Mouse (Mus musculus) left cerebral cortex, adult 9 months (tissue): Measurements from ENCODE around the gene Foxa2.

Experiments used
- DNase-seq, 2 experiments: peaks; one replicate each; pipeline ENCODE4 v3.0.0; 2022; ENCODE audit warnings: low spot score in 2 of 2

The Foxa2 gene

DNA sequence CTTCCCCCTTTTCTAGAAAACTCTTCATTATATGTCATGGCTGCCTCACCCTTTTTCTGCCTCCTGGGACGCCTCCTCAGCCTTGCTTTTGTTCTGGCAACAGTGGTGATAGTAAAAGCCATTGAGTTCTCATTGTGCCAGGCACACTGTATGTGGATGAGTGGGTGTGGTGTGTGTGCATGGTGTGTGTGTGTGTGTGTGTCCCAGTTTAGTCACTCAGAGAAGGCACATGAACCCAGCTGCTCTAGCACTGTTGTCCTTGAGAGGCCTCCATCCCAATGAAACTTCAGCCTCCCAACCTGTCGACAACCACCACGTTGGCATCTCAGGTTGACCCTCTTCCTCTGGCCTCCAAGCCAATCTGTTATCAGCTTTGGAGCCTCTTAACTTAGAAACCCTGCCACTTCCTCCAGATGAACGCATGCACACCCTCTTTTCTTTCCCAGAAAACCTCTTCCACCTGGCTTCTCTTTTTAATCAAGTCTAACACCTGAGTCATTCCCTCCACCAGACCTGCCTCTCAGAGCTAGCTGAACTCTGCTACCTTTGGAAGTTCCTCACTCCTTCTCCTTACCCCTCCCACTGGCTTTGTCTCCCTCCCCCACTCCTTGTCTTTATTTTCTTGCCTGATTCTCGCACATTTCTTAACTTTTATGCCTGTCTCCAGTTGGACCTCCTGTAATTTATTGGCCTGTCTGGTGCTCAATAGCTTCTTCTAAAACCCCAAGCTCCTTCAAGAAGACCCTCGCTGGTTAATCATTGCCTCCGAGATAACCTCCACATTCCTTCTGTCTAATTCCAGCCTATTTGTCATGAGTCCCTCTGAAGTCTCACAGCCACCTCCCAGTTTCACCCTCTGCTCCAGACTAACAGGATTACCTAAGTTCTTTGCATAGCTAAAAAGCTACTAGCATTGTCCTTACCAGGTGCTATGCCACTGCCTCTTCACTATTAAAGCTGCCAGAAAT, 41.9 kb downstream of the Foxa2 start:
- no peak for DNase-seq

DNA sequence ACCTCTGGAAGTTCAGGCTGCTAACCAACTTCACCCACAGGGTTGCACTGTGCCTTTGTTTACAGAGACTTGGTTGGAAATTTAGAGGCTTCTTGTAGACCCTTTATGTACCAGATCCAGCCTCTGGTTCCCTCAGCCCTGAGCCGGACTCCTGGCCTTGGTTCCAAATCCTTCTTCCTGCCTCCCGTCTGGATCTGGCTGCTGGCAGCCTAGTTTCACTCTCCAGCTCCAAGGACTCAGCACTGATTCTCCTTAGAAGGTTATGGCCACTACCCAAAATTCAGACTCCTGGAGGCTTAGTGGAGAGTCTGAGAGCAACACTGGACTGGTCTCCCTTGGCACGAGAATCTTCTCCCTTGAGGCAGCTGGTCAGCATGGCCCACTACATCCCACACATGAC, 43.3 kb downstream of the Foxa2 start:
- no peak for DNase-seq

DNA sequence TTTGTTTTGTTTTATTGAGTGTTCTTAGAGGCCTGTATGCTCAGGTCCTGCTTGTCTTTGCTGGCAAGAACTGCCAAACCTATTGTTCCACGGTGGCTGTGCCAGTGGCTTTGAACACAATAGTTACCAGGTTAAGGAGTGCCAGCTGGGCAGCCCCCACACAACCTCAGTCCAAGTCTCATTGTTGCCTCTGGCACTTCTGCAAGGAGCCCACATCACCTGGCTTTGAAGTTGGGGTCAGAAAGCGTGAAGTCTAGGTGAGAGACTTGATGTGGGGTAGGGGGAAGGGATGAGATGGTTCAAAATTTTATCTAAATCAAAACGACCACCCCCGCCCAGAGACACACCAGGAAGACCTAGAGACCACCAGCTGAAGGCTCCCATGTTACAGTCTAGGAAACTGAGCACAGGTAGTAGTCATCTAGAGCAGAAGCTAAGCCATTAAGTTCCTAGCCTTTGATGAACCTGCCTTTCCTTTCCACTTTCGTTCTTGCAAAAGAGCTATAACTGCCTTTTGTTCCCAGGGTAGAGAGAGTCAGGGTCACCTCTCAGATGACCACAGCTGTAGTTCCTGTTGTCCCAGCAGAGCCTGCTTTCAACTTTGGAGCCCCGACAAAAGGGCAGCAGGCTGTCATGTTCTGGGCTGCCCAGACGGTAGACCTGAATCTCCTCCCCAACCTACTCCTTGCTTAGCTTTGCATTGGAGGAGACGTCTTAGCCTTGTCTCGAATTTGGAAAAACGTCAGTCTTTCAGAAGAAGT, 48.4 kb downstream of the Foxa2 start:
- DNase-seq: no peak

DNA sequence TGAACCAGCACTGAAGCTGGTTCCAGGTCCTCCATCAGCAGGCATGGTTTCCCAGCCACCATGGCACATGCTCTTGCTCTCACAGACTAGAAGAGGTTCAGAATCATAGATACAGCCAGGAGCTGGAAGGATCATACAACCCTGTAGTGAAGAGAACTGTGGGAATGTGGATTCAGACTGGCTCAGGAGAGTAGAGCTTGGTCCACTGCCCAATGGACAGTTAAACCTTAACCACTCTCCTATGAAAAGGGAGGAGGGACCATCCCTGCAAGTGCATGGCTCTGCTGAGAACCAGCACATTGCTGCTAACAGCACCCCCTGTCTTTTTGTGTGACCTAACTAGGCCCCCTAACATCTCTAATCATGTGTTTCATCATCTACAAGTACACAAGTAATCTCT, 50.0 kb downstream of the Foxa2 start:
- no peak for DNase-seq

DNA sequence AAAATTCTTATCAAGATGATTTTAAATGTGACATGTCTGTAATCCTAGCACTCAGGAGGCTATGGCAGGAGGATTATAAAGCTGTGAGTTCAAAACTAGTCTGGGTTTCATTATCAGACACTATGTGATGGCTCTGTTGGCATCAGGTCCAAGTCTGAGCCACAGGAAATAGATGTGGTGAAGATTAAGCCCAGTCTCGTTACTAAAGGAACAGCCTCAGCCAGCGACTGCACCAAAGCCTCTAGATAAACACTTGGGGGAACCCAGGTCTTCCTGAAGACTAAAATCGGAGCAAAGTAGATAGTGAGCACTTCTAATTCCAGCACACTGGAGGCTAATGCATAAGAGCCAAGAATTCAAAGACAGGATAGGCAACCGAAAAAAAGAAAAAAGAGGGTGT, 52.9 kb downstream of the Foxa2 start:
- DNase-seq: no peak

DNA sequence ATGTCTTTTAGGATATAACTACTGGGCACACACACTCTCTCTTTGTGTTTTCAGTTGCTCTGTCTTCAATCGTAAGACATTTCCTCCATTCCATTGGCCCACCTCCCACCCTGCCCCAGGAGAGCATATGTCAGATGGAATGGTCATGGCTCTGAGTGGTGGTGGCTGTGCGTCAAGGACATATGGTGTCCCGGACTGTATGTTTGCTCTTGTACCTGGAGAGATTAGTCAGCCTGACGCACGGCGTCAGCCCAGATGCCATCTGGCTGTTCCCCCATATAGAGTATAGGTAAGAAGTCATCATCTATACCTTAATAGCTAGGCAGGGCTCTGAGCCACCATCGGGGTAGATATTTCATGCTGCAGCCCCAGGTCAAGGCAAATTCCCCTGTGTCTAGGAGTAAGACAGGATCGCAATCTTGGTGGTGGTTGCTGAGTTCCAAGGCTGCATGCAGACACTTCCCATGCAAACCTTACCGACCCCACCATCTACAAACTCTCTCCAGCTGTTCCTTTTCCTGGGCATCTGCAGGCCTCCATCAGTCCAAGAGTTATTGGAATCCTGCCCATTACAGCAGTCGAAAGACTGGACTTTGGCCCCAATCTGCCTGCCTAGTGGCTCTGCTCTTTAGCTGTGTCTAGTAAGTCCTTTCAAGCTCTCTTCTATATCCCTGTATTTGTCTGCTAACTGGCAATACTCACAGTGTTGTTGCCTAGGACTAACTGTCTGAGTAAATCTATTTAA, 53.7 kb downstream of the Foxa2 start:
- DNase-seq: no peak
